Mouse (Mus musculus): ENCODE data around the gene Pstk.
"Not testable (repeated sequence)": the region's sequence is repeated elsewhere in the genome, so short reads cannot be mapped to it uniquely, and the experiment has no call there.

Pstk gene

DNA sequence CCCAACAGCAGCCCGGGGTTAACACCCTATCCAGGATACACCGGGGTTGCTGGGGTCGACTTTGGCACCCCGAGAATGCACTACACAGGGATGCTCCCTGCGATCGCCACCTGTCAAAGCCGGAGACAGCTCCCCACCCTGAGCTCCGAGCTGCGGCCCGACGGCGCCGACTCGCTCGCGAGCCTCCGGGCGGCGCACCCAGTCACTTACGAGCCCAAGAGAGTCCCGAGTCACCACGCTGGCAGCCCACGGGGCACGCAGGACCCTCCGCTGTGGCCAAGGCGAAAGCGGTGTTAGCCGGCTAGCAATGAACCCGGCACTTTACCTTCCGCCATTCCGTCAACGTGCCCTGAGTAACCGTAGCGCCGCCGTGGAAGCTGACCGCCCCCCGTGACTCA lies 39.0 kb downstream of the Pstk start:
- Histone ChIP-seq H3K4me3 (replicated peaks; ENCODE audit: low read length) (peak overlapping the region; percentile 97), H3K9me3 (ENCODE audit: low read length) (no peaks in the 10 kb centered on the region), H3K27me3 (ENCODE audit: insufficient read depth, low read length) (no peaks in the 10 kb centered on the region), H3K36me3 (ENCODE audit: insufficient read depth, low read length) (peaks cover 4% of the 10 kb centered on the region; the same call in 1 of the 2 replicates), H3K4me1 (replicated peaks; ENCODE audit: low read depth, low read length) (peaks cover 20% of the 10 kb centered on the region)
- TF ChIP-seq CTCF (conservative IDR thresholded peaks at IDR 0.05; ENCODE audit: low read length) (no peak), NANOG (IDR thresholded peaks at IDR 0.05; ENCODE audit: borderline replicate concordance, low read length) (no peak), POU5F1 (IDR thresholded peaks at IDR 0.05; ENCODE audit: borderline replicate concordance, low read length) (no peak)

DNA sequence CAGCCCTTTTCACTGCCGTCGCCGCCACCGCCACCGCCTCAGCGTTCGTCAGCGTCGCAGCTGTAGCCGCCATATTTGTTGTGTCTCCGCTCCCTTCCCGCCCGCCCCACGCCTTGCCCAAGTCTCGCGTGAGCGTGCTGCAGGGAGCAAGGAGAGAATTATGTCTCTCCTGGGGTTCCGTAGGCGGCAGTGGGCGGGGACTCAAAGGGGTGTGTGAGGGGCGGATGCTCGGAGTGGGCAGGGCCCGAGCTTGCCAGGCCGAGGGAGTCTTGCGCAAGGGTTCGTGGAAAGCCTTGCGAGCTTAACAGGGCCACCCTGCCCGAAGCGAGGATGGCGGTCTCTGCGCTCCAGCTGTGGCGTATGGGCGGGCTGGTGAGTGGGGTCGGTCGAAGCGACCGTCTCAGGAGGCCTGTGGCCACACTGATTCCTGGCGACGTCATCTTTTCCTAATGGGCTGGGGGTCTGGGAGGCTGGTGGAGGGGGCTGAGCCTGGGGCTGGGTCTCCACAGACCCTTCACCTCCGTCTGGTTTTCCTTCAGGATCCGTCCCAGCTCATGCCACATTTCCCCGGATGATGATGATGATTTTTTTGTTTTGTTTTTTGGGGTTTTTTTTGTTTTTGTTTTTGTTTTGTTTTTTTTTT lies 39.6 kb downstream of the Pstk start, which contains the start of the genes Ikzf5 and Acadsb:
TSS of gene Ikzf5 (minus strand) at position 106 of the 643 bp plus-strand sequence.
TSS of gene Acadsb (plus strand) at position 186 of the 643 bp plus-strand sequence.
- peaks cover 20% of the 10 kb centered on the region for H3K4me1 ChIP-seq (replicated peaks; ENCODE audit: low read depth, low read length)
- H3K36me3 ChIP-seq (ENCODE audit: insufficient read depth, low read length), result peaks cover 4% of the 10 kb centered on the region; the same call in 1 of the 2 replicates
- no peaks in the 10 kb centered on the region for H3K9me3 ChIP-seq (ENCODE audit: low read length)
- H3K27me3 ChIP-seq (ENCODE audit: insufficient read depth, low read length), result no peaks in the 10 kb centered on the region
- peak within 1 kb of the TSS; percentile 97 for H3K4me3 ChIP-seq (replicated peaks; ENCODE audit: low read length)
- TF ChIP-seq NANOG (IDR thresholded peaks at IDR 0.05; ENCODE audit: borderline replicate concordance, low read length) (no peak), CTCF (conservative IDR thresholded peaks at IDR 0.05; ENCODE audit: low read length) (no peak), POU5F1 (IDR thresholded peaks at IDR 0.05; ENCODE audit: borderline replicate concordance, low read length) (no peak)

DNA sequence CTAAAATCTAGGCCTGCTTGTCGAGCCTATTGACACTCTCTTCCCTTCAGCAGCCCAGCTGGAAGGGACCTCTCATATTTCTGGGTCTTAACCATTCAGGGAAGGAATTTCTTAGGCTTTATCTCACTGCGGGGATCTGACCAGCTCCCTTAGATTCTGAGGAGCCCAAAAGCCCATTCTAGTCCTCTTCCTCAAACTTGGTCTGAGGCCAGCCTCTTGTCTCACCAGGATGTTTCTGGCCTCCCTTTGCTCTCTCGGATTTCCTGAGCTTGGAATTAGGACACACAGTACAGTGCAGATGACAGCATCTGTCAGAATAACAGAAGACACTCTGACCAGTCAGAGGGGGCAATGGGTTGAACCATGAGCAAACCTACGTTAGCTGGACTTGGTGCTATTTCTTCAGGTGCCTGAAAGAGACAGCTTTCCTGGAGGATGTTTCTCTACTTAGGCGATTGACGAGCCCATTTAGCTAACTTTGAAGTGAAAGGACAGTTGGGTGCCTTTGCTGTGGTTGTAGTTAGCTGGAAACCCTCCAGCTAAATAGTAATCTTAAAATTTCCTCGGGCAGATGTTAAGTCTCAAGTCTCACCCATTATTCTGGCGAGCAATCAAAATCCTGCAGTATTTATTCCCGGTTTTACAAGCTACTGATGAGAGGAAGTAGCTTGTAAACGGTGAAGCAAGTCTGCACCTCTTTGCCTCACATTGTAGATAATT lies 40.4 kb downstream of the Pstk start:
- peak overlapping the region; percentile 97 for H3K4me3 ChIP-seq (replicated peaks; ENCODE audit: low read length)
- no peaks in the 10 kb centered on the region for H3K27me3 ChIP-seq (ENCODE audit: insufficient read depth, low read length)
- peaks cover 4% of the 10 kb centered on the region; the same call in 1 of the 2 replicates for H3K36me3 ChIP-seq (ENCODE audit: insufficient read depth, low read length)
- no peak for TF ChIP-seq NANOG (IDR thresholded peaks at IDR 0.05; ENCODE audit: borderline replicate concordance, low read length)
- TF ChIP-seq POU5F1 (IDR thresholded peaks at IDR 0.05; ENCODE audit: borderline replicate concordance, low read length), result no peak
- no peak for TF ChIP-seq CTCF (conservative IDR thresholded peaks at IDR 0.05; ENCODE audit: low read length)
- H3K9me3 ChIP-seq (ENCODE audit: low read length), result no peaks in the 10 kb centered on the region
- peaks cover 20% of the 10 kb centered on the region for H3K4me1 ChIP-seq (replicated peaks; ENCODE audit: low read depth, low read length)

DNA sequence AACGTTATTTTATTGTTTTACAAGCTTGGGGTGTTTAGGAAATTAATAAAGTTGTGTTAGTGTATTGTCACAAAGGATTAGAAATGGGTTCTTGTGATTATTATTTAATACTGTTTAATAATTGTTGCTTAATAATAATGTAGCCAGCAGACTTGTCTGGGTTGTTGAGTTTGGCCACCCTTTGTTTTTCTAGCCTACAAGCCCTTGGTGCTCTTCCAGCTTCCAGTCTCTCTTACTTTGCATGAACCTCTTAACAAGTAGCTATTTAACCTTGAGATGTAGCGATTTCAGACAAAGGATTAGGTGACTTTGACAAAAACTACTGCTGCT lies 41.0 kb downstream of the Pstk start:
- Histone ChIP-seq H3K4me3 (replicated peaks; ENCODE audit: low read length) (no peak overlapping the region), H3K9me3 (ENCODE audit: low read length) (no peaks in the 10 kb centered on the region), H3K36me3 (ENCODE audit: insufficient read depth, low read length) (peaks cover 2% of the 10 kb centered on the region; the same call in 1 of the 2 replicates), H3K4me1 (replicated peaks; ENCODE audit: low read depth, low read length) (peaks cover 20% of the 10 kb centered on the region), H3K27me3 (ENCODE audit: insufficient read depth, low read length) (no peaks in the 10 kb centered on the region)
- no peak for TF ChIP-seq CTCF (conservative IDR thresholded peaks at IDR 0.05; ENCODE audit: low read length)
- no peak for TF ChIP-seq POU5F1 (IDR thresholded peaks at IDR 0.05; ENCODE audit: borderline replicate concordance, low read length)
- TF ChIP-seq NANOG (IDR thresholded peaks at IDR 0.05; ENCODE audit: borderline replicate concordance, low read length), result no peak

DNA sequence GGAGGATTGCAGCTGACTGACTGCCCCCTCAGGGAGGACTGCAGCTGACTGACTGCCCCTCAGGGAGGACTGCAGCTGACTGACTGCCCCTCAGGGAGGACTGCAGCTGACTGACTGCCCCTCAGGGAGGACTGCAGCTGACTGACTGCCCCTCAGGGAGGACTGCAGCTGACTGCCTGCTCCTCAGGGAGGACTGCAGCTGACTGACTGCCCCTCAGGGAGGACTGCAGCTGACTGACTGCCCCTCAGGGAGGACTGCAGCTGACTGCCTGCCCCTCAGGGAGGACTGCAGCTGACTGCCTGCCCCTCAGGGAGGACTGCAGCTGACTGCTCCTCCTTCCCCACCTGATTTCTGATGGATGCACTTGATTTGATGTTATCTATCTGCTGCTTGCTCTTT lies 45.8 kb downstream of the Pstk start:
- not testable (repeated sequence) for H3K36me3 ChIP-seq (ENCODE audit: insufficient read depth, low read length); H3K4me1 ChIP-seq (replicated peaks; ENCODE audit: low read depth, low read length); H3K9me3 ChIP-seq (ENCODE audit: low read length); H3K4me3 ChIP-seq (replicated peaks; ENCODE audit: low read length); H3K27me3 ChIP-seq (ENCODE audit: insufficient read depth, low read length)

DNA sequence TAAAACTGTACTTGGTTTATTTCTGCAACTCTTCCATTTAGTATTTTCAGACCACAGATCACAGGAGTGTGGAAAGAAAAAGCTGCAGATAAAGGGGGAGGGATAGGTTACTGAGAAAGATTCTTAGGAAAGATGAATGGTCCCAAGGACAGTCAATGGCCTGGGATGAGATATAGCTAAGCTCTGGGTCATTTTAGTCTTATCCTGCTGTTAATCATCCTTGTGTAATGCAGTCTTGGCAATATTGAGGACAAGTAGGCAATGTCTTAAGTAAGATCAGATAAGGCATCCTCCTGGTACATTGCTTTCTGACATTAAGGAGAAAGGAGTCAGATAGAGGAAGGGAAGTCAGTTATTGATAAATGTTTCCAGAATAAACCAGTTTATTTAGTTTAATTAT lies 46.7 kb downstream of the Pstk start:
- Histone ChIP-seq H3K9me3 (ENCODE audit: low read length) (no peaks in the 10 kb centered on the region), H3K4me3 (replicated peaks; ENCODE audit: low read length) (no peak overlapping the region), H3K36me3 (ENCODE audit: insufficient read depth, low read length) (no peaks in the 10 kb centered on the region), H3K4me1 (replicated peaks; ENCODE audit: low read depth, low read length) (no peaks in the 10 kb centered on the region), H3K27me3 (ENCODE audit: insufficient read depth, low read length) (no peaks in the 10 kb centered on the region)
- no peak for TF ChIP-seq NANOG (IDR thresholded peaks at IDR 0.05; ENCODE audit: borderline replicate concordance, low read length)
- TF ChIP-seq POU5F1 (IDR thresholded peaks at IDR 0.05; ENCODE audit: borderline replicate concordance, low read length), result no peak
- no peak for TF ChIP-seq CTCF (conservative IDR thresholded peaks at IDR 0.05; ENCODE audit: low read length)

DNA sequence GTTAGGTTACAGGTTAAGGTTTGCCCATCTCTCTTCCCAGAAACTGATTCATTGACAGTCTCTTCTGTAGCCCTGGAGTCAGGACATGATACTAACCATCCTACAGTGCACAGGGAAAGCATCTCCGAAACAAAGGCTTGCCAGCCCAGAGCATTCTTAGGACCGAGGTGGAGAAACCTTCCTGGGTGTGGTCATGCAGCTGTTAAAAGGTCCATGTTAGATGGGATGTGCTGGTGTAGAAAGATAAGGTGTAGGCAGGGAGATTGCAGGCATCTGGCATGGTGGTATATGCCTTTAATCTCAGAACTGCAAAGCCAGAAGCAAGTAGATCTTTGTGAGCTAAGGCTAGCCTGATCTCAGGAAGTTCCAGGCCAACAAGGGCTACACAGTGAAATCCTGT lies 54.0 kb downstream of the Pstk start:
- 0 out of 2 replicates have a peak, but pooled peaks cover 6% of the 10 kb centered on the region for H3K36me3 ChIP-seq (ENCODE audit: insufficient read depth, low read length)
- no peak for TF ChIP-seq CTCF (conservative IDR thresholded peaks at IDR 0.05; ENCODE audit: low read length)
- TF ChIP-seq POU5F1 (IDR thresholded peaks at IDR 0.05; ENCODE audit: borderline replicate concordance, low read length), result no peak
- no peak for TF ChIP-seq NANOG (IDR thresholded peaks at IDR 0.05; ENCODE audit: borderline replicate concordance, low read length)
- H3K4me1 ChIP-seq (replicated peaks; ENCODE audit: low read depth, low read length), result no peaks in the 10 kb centered on the region
- peaks cover 4% of the 10 kb centered on the region; the same call in 1 of the 2 replicates for H3K9me3 ChIP-seq (ENCODE audit: low read length)
- H3K4me3 ChIP-seq (replicated peaks; ENCODE audit: low read length), result no peak overlapping the region
- H3K27me3 ChIP-seq (ENCODE audit: insufficient read depth, low read length), result no peaks in the 10 kb centered on the region

DNA sequence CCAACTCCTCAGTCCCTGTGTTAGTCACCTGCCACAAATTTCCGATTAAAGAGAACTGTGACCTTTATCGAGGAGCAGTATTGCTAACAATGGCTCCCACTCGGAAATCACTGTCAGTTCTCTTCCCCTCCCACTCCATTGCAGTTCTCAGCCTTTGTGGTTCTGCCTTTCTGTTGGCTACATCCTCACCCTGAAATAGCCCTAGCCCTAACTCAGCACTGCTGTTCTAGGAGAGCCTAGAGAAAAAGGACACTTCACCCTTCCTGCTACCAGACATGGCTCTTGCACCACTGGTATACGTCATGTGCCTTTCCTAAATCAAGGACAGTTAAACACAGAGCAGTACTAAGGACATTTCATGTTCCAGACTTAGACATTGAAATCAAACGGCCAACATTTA lies 56.4 kb downstream of the Pstk start:
- Histone ChIP-seq H3K9me3 (ENCODE audit: low read length) (peaks cover 4% of the 10 kb centered on the region; the same call in 1 of the 2 replicates), H3K4me1 (replicated peaks; ENCODE audit: low read depth, low read length) (no peaks in the 10 kb centered on the region), H3K4me3 (replicated peaks; ENCODE audit: low read length) (no peak overlapping the region), H3K27me3 (ENCODE audit: insufficient read depth, low read length) (no peaks in the 10 kb centered on the region), H3K36me3 (ENCODE audit: insufficient read depth, low read length) (0 out of 2 replicates have a peak, but pooled peaks cover 6% of the 10 kb centered on the region)
- TF ChIP-seq NANOG (IDR thresholded peaks at IDR 0.05; ENCODE audit: borderline replicate concordance, low read length) (no peak), CTCF (conservative IDR thresholded peaks at IDR 0.05; ENCODE audit: low read length) (no peak), POU5F1 (IDR thresholded peaks at IDR 0.05; ENCODE audit: borderline replicate concordance, low read length) (no peak)

All from E14TG2a.4 (cell line).